Mouse (Mus musculus): Measurements from ENCODE around the gene Spag16.

DNA sequence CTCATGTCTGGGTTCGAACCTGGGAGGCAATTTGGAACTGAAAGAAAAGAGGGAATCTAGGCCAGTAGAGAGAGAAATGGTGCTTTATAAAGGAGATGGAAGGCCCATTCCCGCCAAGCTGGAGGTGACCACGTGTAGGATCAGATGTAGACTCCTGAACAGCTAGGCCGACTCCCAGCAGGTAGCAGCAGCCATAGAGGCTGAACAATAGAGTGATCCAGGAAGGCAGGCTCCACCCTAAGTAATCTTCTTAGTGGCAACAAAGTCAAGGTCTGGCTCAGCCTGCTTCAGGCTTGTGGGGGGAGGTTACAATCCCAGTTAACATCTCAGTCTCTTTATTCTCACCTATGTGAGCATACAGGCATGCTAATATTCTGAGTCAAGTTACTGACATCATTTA lies 494.2 kb downstream of the Spag16 start:
- TF ChIP-seq CTCF (IDR thresholded peaks at IDR 0.05; ENCODE audit: extremely low read depth, insufficient read length, insufficient replicate concordance, low read depth, low read length) (no peak), POLR2A (IDR thresholded peaks at IDR 0.05; ENCODE audit: low read depth, low read length) (no peak)

All from small intestine, adult 2 months (tissue).